Comparison of ENCODE assay signal across 31 mouse cellular contexts in genomic region chr3:18929105-18929492, GRCm38 (mm10).
DNase-seq lines count a peak whose midpoint lies in the region; ATAC-seq and TF ChIP-seq lines count a peak whose summit lies in the region.
"Had no signal": no experiment of that assay in that cellular context is flagged by ENCODE, and none has a peak within 500 bp of the region (broad histone marks: within the 10 kb centered on the region; RNA-seq: fewer than 3 reads in every experiment).

No protein-coding gene starts in this region.

- 0 out of 2 replicates have a peak overlapping the region, but pooled peaks have one; percentile 46 for H3K27ac ChIP-seq in midbrain, embryonic 12.5 days (replicated peaks)
- H3K27ac ChIP-seq in midbrain, postnatal 0 days (ENCODE audit: low read depth, low read length), result no peak overlapping the region
- H3K27ac ChIP-seq: forebrain, embryonic 13.5 days; heart, adult 2 months; kidney, embryonic 15.5 days; layer of hippocampus, adult 2 months; limb, embryonic 10.5 days; limb, embryonic 15.5 days; liver, embryonic 13.5 days; macrophage; stomach, postnatal 0 days had no signal

- no peak overlapping the region for H3K9ac ChIP-seq in midbrain, embryonic 12.5 days (replicated peaks)
- no peak overlapping the region for H3K9ac ChIP-seq in midbrain, postnatal 0 days (replicated peaks; ENCODE audit: low read length, poor library complexity, severe bottlenecking)
- H3K9ac ChIP-seq: forebrain, embryonic 13.5 days; heart, embryonic 12.5 days; kidney, embryonic 15.5 days; limb, embryonic 15.5 days; liver, embryonic 13.5 days had no signal

- H3K4me3 ChIP-seq in midbrain, embryonic 12.5 days, result no peak overlapping the region
- no peak overlapping the region for H3K4me3 ChIP-seq in midbrain, postnatal 0 days (ENCODE audit: low read depth, low read length)
- H3K4me3 ChIP-seq: forebrain, embryonic 13.5 days; heart, adult 2 months; heart, embryonic 12.5 days; kidney, embryonic 15.5 days; layer of hippocampus, adult 2 months; limb, embryonic 10.5 days; limb, embryonic 15.5 days; liver, embryonic 13.5 days had no signal

- no peaks in the 10 kb centered on the region for H3K36me3 ChIP-seq in midbrain, embryonic 12.5 days
- no peaks in the 10 kb centered on the region for H3K36me3 ChIP-seq in midbrain, postnatal 0 days (ENCODE audit: insufficient read depth, low read length)
- H3K36me3 ChIP-seq: heart, embryonic 12.5 days; kidney, embryonic 15.5 days; limb, embryonic 10.5 days; limb, embryonic 15.5 days; liver, embryonic 13.5 days had no signal

- no peak for TF ChIP-seq CTCF in midbrain, postnatal 0 days (IDR thresholded peaks at IDR 0.05)

- H3K4me1 ChIP-seq in midbrain, embryonic 12.5 days, result 0 out of 2 replicates have a peak, but pooled peaks cover 2% of the 10 kb centered on the region
- no peaks in the 10 kb centered on the region for H3K4me1 ChIP-seq in midbrain, postnatal 0 days (ENCODE audit: insufficient read depth, low read length)
- H3K4me1 ChIP-seq: forebrain, embryonic 13.5 days; heart, embryonic 12.5 days; kidney, embryonic 15.5 days; limb, embryonic 10.5 days; limb, embryonic 15.5 days; liver, embryonic 13.5 days had no signal

- no peaks in the 10 kb centered on the region for H3K27me3 ChIP-seq in midbrain, embryonic 12.5 days
- no peaks in the 10 kb centered on the region for H3K27me3 ChIP-seq in midbrain, postnatal 0 days (ENCODE audit: insufficient read depth, low read length)
- H3K27me3 ChIP-seq: forebrain, embryonic 13.5 days; heart, embryonic 12.5 days; kidney, embryonic 15.5 days; limb, embryonic 15.5 days; liver, embryonic 13.5 days had no signal

- DNase-seq in retina, embryonic 14.5 days (ENCODE audit: low spot score), result peak; percentile 10
- DNase-seq in retina, postnatal 1 day, result no peak
- DNase-seq in midbrain, postnatal 0 days (ENCODE audit: low spot score), result no peak
- DNase-seq in frontal cortex, postnatal 10 days (ENCODE audit: low spot score in 2 of 2), result no peak
- DNase-seq in MN1 (ENCODE audit: low spot score), result no peak
- no peak for DNase-seq in layer of hippocampus, postnatal 10 days (ENCODE audit: low spot score in 2 of 2)
- DNase-seq: adrenal gland, adult 8-10 months; B cell, adult 2 months; cerebellum, adult 8-10 months; cerebellum, postnatal 36 days; gastrocnemius, postnatal 36 days; heart, adult 2 months; heart, postnatal 4 days; kidney, adult 18-20 months; kidney, postnatal 25 days; liver, embryonic 13.5 days; lung, adult 18-20 months; right cerebral cortex, postnatal 4 days; thymus, adult 18-20 months; thymus, postnatal 25 days had no signal

- 77% methylated on average over 3 of the region's 3 CpGs for WGBS in midbrain, embryonic 12.5 days
- WGBS in midbrain, postnatal 0 days, result 59% methylated on average over 3 of the region's 3 CpGs

- peak; percentile 63 for ATAC-seq in midbrain, embryonic 12.5 days (ENCODE audit: low FRiP score, low read depth)
- ATAC-seq in midbrain, postnatal 0 days (ENCODE audit: low FRiP score), result peak; percentile 47; the same call in 1 of the 2 replicates
- ATAC-seq: activated CD4-positive, CD25-positive, alpha-beta regulatory T cell, adult 4 months; forebrain, embryonic 13.5 days; lung, postnatal 0 days had no signal

- H3K4me2 ChIP-seq in midbrain, embryonic 12.5 days (replicated peaks), result no peak overlapping the region
- no peak overlapping the region for H3K4me2 ChIP-seq in midbrain, postnatal 0 days (ENCODE audit: low read depth, low read length, poor library complexity, severe bottlenecking)
- H3K4me2 ChIP-seq: forebrain, embryonic 13.5 days; heart, embryonic 12.5 days; kidney, embryonic 15.5 days; limb, embryonic 15.5 days; liver, embryonic 13.5 days had no signal

- no peaks in the 10 kb centered on the region for H3K9me3 ChIP-seq in midbrain, embryonic 12.5 days
- no peaks in the 10 kb centered on the region for H3K9me3 ChIP-seq in midbrain, postnatal 0 days (ENCODE audit: low read length)
- H3K9me3 ChIP-seq: forebrain, embryonic 13.5 days; heart, embryonic 12.5 days; kidney, embryonic 15.5 days; limb, embryonic 10.5 days; limb, embryonic 15.5 days; liver, embryonic 13.5 days had no signal
